In the genomic region with DNA sequence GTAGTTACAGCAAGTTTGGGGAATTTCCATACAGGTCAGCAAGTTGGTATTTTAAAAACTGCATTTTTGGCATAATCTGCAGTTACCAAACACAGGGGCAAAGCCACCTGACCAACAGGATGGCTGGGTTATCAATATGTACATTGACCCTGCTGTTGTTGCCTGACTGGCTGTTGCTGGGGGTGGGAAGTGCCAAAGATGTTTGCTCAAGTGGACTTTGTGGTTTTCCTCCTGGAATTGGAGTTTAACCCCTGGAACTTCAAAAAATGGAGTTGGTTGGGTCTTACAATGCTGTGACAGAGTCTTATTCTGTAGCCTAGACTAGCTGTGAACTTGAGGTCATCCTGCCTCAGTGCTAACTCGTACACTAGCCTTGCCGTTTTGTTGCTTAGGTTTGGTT, we compare ENCODE assay signal across 26 mouse cellular contexts. TPM values are rescaled to one million over a fixed set of nuclear protein-coding genes. Genes with fewer than 3 reads are reported as not detected.
DNase-seq lines count a peak whose midpoint lies in the region; ATAC-seq and TF ChIP-seq lines count a peak whose summit lies in the region.
"Had no signal": no experiment of that assay in that cellular context is flagged by ENCODE, and none has a peak within 500 bp of the region (broad histone marks: within the 10 kb centered on the region; RNA-seq: fewer than 3 reads in every experiment).

No protein-coding gene starts in this region.

- no peaks in the 10 kb centered on the region for H3K4me1 ChIP-seq in intestine, embryonic 15.5 days (replicated peaks)
- peaks cover 6% of the 10 kb centered on the region; the same call in 1 of the 2 replicates for H3K4me1 ChIP-seq in liver, embryonic 13.5 days (replicated peaks)
- H3K4me1 ChIP-seq in small intestine, adult 2 months (ENCODE audit: control insufficient read depth, insufficient read depth, insufficient read length, low read length): peaks cover 12% of the 10 kb centered on the region; the same call in 1 of the 2 replicates
- H3K4me1 ChIP-seq: embryonic facial prominence, embryonic 13.5 days; forebrain, embryonic 10.5 days; forebrain, embryonic 15.5 days; hindbrain, embryonic 13.5 days; midbrain, embryonic 13.5 days had no signal

- peaks cover 4% of the 10 kb centered on the region; the same call in 1 of the 2 replicates for H3K36me3 ChIP-seq in intestine, embryonic 15.5 days
- H3K36me3 ChIP-seq in liver, embryonic 13.5 days: peaks cover 18% of the 10 kb centered on the region
- peaks cover 27% of the 10 kb centered on the region for H3K36me3 ChIP-seq in small intestine, adult 2 months (ENCODE audit: control insufficient read depth, insufficient read depth, low read length)

- WGBS in intestine, embryonic 15.5 days: 82% methylated on average over 2 of the region's 2 CpGs
- 76% methylated on average over 2 of the region's 2 CpGs for WGBS in liver, embryonic 13.5 days (ENCODE audit: insufficient replicate concordance)
- 61% methylated on average over 2 of the region's 2 CpGs for WGBS in small intestine, adult 2 months

- peak; percentile 20 to 29 for DNase-seq in kidney, adult 8-10 months
- no peak for DNase-seq in kidney, adult 18-20 months
- no peak for DNase-seq in liver, embryonic 13.5 days
- DNase-seq in right cerebral cortex, postnatal 10 days (ENCODE audit: low spot score in 2 of 2): no peak
- DNase-seq: adrenal gland, postnatal 10 days; cerebellum, adult 11 months; cerebellum, postnatal 10 days; gastrocnemius, postnatal 25 days; heart, adult 18-20 months; heart, postnatal 4 days; right cerebral cortex, postnatal 25 days; spleen, adult 18-20 months; thymus, postnatal 14 days had no signal

- H3K4me2 ChIP-seq in intestine, embryonic 15.5 days (replicated peaks): no peak overlapping the region
- H3K4me2 ChIP-seq in liver, embryonic 13.5 days: no peak overlapping the region
- H3K4me2 ChIP-seq: embryonic facial prominence, embryonic 13.5 days; forebrain, embryonic 15.5 days; heart, embryonic 11.5 days; hindbrain, embryonic 13.5 days; midbrain, embryonic 13.5 days had no signal

- no peak overlapping the region for H3K9ac ChIP-seq in intestine, embryonic 15.5 days
- H3K9ac ChIP-seq in liver, embryonic 13.5 days: no peak overlapping the region
- H3K9ac ChIP-seq: embryonic facial prominence, embryonic 13.5 days; forebrain, embryonic 15.5 days; hindbrain, embryonic 13.5 days; midbrain, embryonic 13.5 days had no signal

- TF ChIP-seq CTCF in small intestine, adult 2 months (IDR thresholded peaks at IDR 0.05; ENCODE audit: extremely low read depth, insufficient read length, insufficient replicate concordance, low read depth, low read length): no peak

- TF ChIP-seq POLR2A in small intestine, adult 2 months (IDR thresholded peaks at IDR 0.05; ENCODE audit: low read depth, low read length): no peak

- H3K27me3 ChIP-seq in intestine, embryonic 15.5 days (replicated peaks): no peaks in the 10 kb centered on the region
- no peaks in the 10 kb centered on the region for H3K27me3 ChIP-seq in liver, embryonic 13.5 days
- no peaks in the 10 kb centered on the region for H3K27me3 ChIP-seq in small intestine, adult 2 months (ENCODE audit: control insufficient read depth, insufficient read depth, low read length)
- H3K27me3 ChIP-seq: embryonic facial prominence, embryonic 13.5 days; forebrain, embryonic 15.5 days; hindbrain, embryonic 13.5 days; midbrain, embryonic 13.5 days; Patski had no signal

- no peaks in the 10 kb centered on the region for H3K9me3 ChIP-seq in intestine, embryonic 15.5 days
- H3K9me3 ChIP-seq in liver, embryonic 13.5 days (replicated peaks): no peaks in the 10 kb centered on the region
- H3K9me3 ChIP-seq: embryonic facial prominence, embryonic 13.5 days; forebrain, embryonic 10.5 days; forebrain, embryonic 15.5 days; hindbrain, embryonic 13.5 days; midbrain, embryonic 13.5 days had no signal

- peak; percentile 71 for ATAC-seq in intestine, embryonic 15.5 days
- peak; percentile 39 for ATAC-seq in liver, embryonic 13.5 days (ENCODE audit: low read depth)
- ATAC-seq in cerebellum, adult (ENCODE audit: insufficient number of reproducible peaks, low FRiP score, low TSS enrichment): no peak
- ATAC-seq: forebrain, embryonic 15.5 days; lung, postnatal 0 days; midbrain, embryonic 13.5 days; Patski had no signal

- H3K27ac ChIP-seq in intestine, embryonic 15.5 days: no peak overlapping the region
- no peak overlapping the region for H3K27ac ChIP-seq in liver, embryonic 13.5 days
- peak overlapping the region; percentile 75 for H3K27ac ChIP-seq in small intestine, adult 2 months (ENCODE audit: insufficient read depth, low read depth, low read length)
- H3K27ac ChIP-seq: embryonic facial prominence, embryonic 13.5 days; forebrain, embryonic 10.5 days; forebrain, embryonic 15.5 days; hindbrain, embryonic 13.5 days; kidney, postnatal 0 days; macrophage; midbrain, embryonic 13.5 days had no signal

- no peak overlapping the region for H3K4me3 ChIP-seq in intestine, embryonic 15.5 days (replicated peaks)
- no peak overlapping the region for H3K4me3 ChIP-seq in liver, embryonic 13.5 days (replicated peaks)
- H3K4me3 ChIP-seq in small intestine, adult 2 months (ENCODE audit: low read depth, low read length): no peak overlapping the region
- H3K4me3 ChIP-seq: embryonic facial prominence, embryonic 13.5 days; forebrain, embryonic 10.5 days; forebrain, embryonic 15.5 days; hindbrain, embryonic 13.5 days; midbrain, embryonic 13.5 days had no signal

RNA-seq across cellular contexts. Expression of a gene that starts 13.2 kb away (rescaled TPM):
- polyA plus RNA-seq in intestine, embryonic 15.5 days (2015; fragmentation: Nextera tagmentation; extraction: Ambion mirVana): 30.1 and 31.0 TPM in 2 replicates
- 9.4 and 11.2 TPM in 2 replicates for polyA plus RNA-seq in liver, embryonic 13.5 days (2015; fragmentation: Nextera tagmentation; extraction: Ambion mirVana)
- 2.7 and 3.7 TPM in 2 replicates for polyA plus RNA-seq in small intestine, adult 2 months (2012; rRNA removed)

RNA-seq across cellular contexts. Expression of a gene that starts 22.7 kb away (rescaled TPM):
- polyA plus RNA-seq in intestine, embryonic 15.5 days (2015; fragmentation: Nextera tagmentation; extraction: Ambion mirVana): 48.2 and 57.6 TPM in 2 replicates
- polyA plus RNA-seq in liver, embryonic 13.5 days (2015; fragmentation: Nextera tagmentation; extraction: Ambion mirVana): 4.9 and 5.1 TPM in 2 replicates
- polyA plus RNA-seq in small intestine, adult 2 months (2012; rRNA removed): 57.9 and 89.2 TPM in 2 replicates

RNA-seq across cellular contexts. Expression of a gene that starts 34.4 kb away (rescaled TPM):
- polyA plus RNA-seq in intestine, embryonic 15.5 days (2015; fragmentation: Nextera tagmentation; extraction: Ambion mirVana): 636 and 732 TPM in 2 replicates
- polyA plus RNA-seq in liver, embryonic 13.5 days (2015; fragmentation: Nextera tagmentation; extraction: Ambion mirVana): 366 and 368 TPM in 2 replicates
- polyA plus RNA-seq in small intestine, adult 2 months (2012; rRNA removed): 45.6 and 60.5 TPM in 2 replicates

RNA-seq across cellular contexts. Expression of a gene that starts 34.6 kb away (rescaled TPM):
- polyA plus RNA-seq in intestine, embryonic 15.5 days (2015; fragmentation: Nextera tagmentation; extraction: Ambion mirVana): 70.9 and 71.6 TPM in 2 replicates
- polyA plus RNA-seq in liver, embryonic 13.5 days (2015; fragmentation: Nextera tagmentation; extraction: Ambion mirVana): 28.5 and 32.5 TPM in 2 replicates
- polyA plus RNA-seq in small intestine, adult 2 months (2012; rRNA removed): 43.2 and 64.7 TPM in 2 replicates

Comparison
In these comparisons a context has a peak if more than half of its experiments do, and no peak if none do; other contexts are left out.
1. DNase-seq: peak in kidney, adult 8-10 months (2 of 2); none in kidney, adult 18-20 months (single experiment), liver, embryonic 13.5 days (single experiment) and right cerebral cortex, postnatal 10 days (0 of 2).